Comparison of ENCODE assay signal across 12 mouse cellular contexts in genomic region chr1:183179316-183179715, GRCm38 (mm10).
"Had no signal": no experiment of that assay in that cellular context is flagged by ENCODE, and none has a peak within 500 bp of the region (broad histone marks: within the 10 kb centered on the region; RNA-seq: fewer than 3 reads in every experiment).

No protein-coding gene starts in this region.

- H3K9ac ChIP-seq: limb, embryonic 13.5 days; midbrain, embryonic 12.5 days; stomach, embryonic 15.5 days had no signal

- H3K4me1 ChIP-seq: stomach, embryonic 15.5 days had no signal

- DNase-seq: kidney, adult 9 months; kidney, postnatal 36 days; left cerebral cortex, postnatal 4 days; lung, adult 18-20 months; right cerebral cortex, postnatal 14 days; thymus, postnatal 14 days had no signal

- H3K27me3 ChIP-seq: limb, embryonic 13.5 days; midbrain, embryonic 12.5 days; stomach, embryonic 15.5 days had no signal

- H3K9me3 ChIP-seq: limb, embryonic 13.5 days; midbrain, embryonic 12.5 days; stomach, embryonic 15.5 days had no signal

- ATAC-seq: intestine, postnatal 0 days had no signal

- H3K4me2 ChIP-seq: limb, embryonic 13.5 days; midbrain, embryonic 12.5 days; stomach, embryonic 15.5 days had no signal

- H3K4me3 ChIP-seq: layer of hippocampus, adult 2 months; limb, embryonic 13.5 days; midbrain, embryonic 12.5 days; stomach, embryonic 15.5 days had no signal

- H3K27ac ChIP-seq: kidney, postnatal 0 days; layer of hippocampus, adult 2 months; limb, embryonic 13.5 days; midbrain, embryonic 12.5 days; stomach, embryonic 15.5 days had no signal

- H3K36me3 ChIP-seq: midbrain, embryonic 12.5 days; stomach, embryonic 15.5 days had no signal
